Mouse (Mus musculus) intestine, embryonic 16.5 days (tissue): ENCODE results near the gene Cdk18. TPM values are rescaled to one million over a fixed set of nuclear protein-coding genes. Genes with fewer than 3 reads are reported as not detected.

Source experiments
- ATAC-seq: fragments of 200-750 bp; cut with Nextera tagmentation; 2 replicates; pipeline ENCODE4 v1.8.0; 2017; ENCODE audit warnings: moderate TSS enrichment, moderate library complexity
- H3K27ac ChIP-seq: fragments of 300-500 bp; sonication (generic); 2 replicates; pipeline ENCODE4 v1.5.1; 2014; ENCODE audit warnings: mild to moderate bottlenecking, low read length
- H3K27me3 ChIP-seq: fragments of 300-500 bp; sonication (generic); replicated peaks from 2 replicates; pipeline ENCODE4 v1.6.1; 2014; ENCODE audit warnings: low read length, control low read depth, mixed read lengths; ENCODE audit not compliant: control insufficient read depth, insufficient read depth
- H3K36me3 ChIP-seq: fragments of 300-500 bp; sonication (generic); 2 replicates; pipeline ENCODE4 v1.6.1; 2014; ENCODE audit warnings: low read length, control low read depth; ENCODE audit not compliant: control insufficient read depth, insufficient read depth
- H3K4me1 ChIP-seq: fragments of 300-500 bp; sonication (generic); 2 replicates; pipeline ENCODE4 v1.6.1; 2014; ENCODE audit warnings: low read length, control low read depth, mixed read lengths; ENCODE audit not compliant: control insufficient read depth, insufficient read depth
- H3K4me2 ChIP-seq: fragments of 300-500 bp; sonication (generic); 2 replicates; pipeline ENCODE4 v1.6.1; 2014; ENCODE audit warnings: low read depth, low read length, control low read depth
- H3K4me3 ChIP-seq: fragments of 300-500 bp; sonication (generic); 2 replicates; pipeline ENCODE4 v1.5.1; 2014; ENCODE audit warnings: mild to moderate bottlenecking, low read length
- H3K9ac ChIP-seq: fragments of 300-500 bp; sonication (generic); 2 replicates; pipeline ENCODE4 v1.6.1; 2014; ENCODE audit warnings: low read depth, low read length
- H3K9me3 ChIP-seq: fragments of 300-500 bp; sonication (generic); 2 replicates; pipeline ENCODE4 v1.6.1; 2016; ENCODE audit warnings: low read length, control low read depth; ENCODE audit not compliant: control insufficient read depth
- WGBS: fragments of 180-500 bp; shearing (Covaris S2); extraction: QIAGEN DNeasy Blood & Tissue Kit; methylation state at CpG from one replicate; pipeline ENCODE4 v1.1.7; 2014; 5-methylcytosine and 5-hydroxymethylcytosine counted together
- polyA plus RNA-seq: library from polyadenylated mRNA; unstranded; fragments of >200 nt; fragmentation: Nextera tagmentation; extraction: Ambion mirVana; gene quantifications from 2 replicates; pipeline ENCODE4 v1.2.1, GENCODE M21; 2015

Gene Cdk18
- polyA plus RNA-seq, 1 experiment from 2014 or later: 16.9 TPM

DNA sequence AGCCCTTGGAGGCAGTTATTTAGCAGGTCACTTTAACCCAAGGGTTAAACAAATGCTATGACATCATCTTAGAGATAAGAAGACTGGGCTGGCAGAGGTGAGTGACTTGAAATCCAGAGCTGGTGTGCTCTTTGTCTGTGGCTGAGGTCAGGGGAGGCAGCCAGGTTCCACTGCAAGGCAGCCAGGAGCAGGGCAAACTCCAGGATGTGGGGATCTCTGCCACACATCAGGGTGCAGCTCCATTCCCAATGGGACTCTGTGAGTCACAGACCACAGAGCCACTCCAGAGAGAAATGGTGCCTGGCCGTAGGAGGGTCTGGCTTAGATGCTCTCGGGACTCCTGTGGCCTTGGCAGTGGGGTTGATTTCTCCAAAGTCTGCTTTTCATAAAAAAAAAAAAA lies 12.4 kb upstream of the Cdk18 start:
- no peak overlapping the region for H3K4me3 ChIP-seq
- H3K4me1 ChIP-seq: peaks cover 19% of the 10 kb centered on the region
- no peaks in the 10 kb centered on the region for H3K9me3 ChIP-seq
- peak; percentile 21; the same call in 1 of the 2 replicates for ATAC-seq
- WGBS: 36% methylated on average over 2 of the region's 2 CpGs
- H3K27me3 ChIP-seq: no peaks in the 10 kb centered on the region
- H3K9ac ChIP-seq: no peak overlapping the region
- H3K36me3 ChIP-seq: no peaks in the 10 kb centered on the region
- peak overlapping the region; percentile 37; the same call in 1 of the 2 replicates for H3K27ac ChIP-seq
- H3K4me2 ChIP-seq: no peak overlapping the region

DNA sequence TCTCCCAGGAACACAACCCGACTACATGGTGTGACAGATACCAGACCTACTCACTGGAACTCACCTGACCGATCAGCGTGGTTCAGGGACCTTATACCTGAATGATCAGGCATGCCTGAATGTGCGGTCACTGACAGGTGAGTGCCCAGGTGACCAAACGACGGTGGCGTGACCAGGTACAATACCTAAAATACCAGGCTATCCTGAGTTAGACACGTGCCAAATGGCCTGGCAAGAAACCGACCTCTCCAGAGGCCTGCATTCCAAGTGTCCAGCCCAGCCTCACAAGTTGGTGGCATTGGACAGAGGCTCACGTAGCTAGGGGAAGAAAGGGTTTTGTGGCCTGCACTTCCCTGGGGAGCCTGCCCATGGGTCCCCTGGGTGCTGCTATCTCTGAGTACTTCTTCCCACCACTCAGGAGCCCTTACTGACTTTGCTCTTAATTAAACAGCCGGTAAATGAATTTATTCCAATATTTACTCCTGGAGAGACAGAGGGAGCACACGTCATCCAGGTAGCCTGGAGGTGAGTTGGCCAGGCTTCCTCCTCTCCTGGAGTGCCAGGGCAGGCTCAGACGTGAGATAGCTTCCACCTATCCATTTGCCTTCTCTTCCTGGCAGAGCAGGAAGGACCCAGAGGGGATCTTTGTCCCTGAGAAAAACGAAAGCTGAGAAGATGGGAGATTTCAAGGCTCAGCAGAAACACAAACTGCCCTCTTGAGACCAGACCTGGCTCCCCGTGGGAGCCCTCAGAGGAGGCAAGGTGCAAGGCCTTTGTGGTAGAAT lies 11.5 kb upstream of the Cdk18 start:
- peaks cover 19% of the 10 kb centered on the region for H3K4me1 ChIP-seq
- H3K27ac ChIP-seq: peak overlapping the region; percentile 87
- ATAC-seq: no peak; the same call in 1 of the 2 replicates

DNA sequence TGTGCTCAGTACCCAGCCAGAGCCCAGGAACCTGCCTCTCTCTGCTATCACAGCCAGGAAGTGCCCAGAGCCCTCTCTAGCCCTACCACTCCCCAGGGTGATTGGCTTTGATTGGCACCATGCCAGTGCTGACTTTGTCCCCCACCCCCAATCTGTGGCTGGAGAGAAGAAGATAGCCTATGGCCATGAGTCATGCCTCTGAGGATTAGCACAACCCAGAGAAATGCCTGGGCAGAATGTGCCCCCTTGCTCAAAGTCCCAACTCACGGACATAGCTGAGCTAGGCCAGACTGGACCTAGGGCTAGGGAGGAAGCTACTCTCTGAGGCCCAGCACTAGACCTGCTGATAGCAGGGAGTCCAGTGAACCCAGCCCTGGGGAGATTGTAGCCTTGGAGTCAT lies 10.7 kb upstream of the Cdk18 start:
- Histone ChIP-seq H3K9me3 (no peaks in the 10 kb centered on the region), H3K27ac (peak overlapping the region; percentile 87), H3K4me3 (no peak overlapping the region), H3K4me1 (peaks cover 19% of the 10 kb centered on the region), H3K36me3 (no peaks in the 10 kb centered on the region), H3K9ac (peak overlapping the region; percentile 46), H3K4me2 (0 out of 2 replicates have a peak overlapping the region, but pooled peaks have one; percentile 0), H3K27me3 (no peaks in the 10 kb centered on the region)
- 35% methylated on average over 1 of the region's 1 CpGs for WGBS
- ATAC-seq: peak; percentile 93

More for the DNA sequence above, 11.5 kb upstream of the Cdk18 start:
- peak overlapping the region; percentile 46; the same call in 1 of the 2 replicates for H3K9ac ChIP-seq
- no peak overlapping the region for H3K4me2 ChIP-seq
- WGBS: 66% methylated on average over 15 of the region's 15 CpGs
- H3K36me3 ChIP-seq: no peaks in the 10 kb centered on the region
- H3K27me3 ChIP-seq: no peaks in the 10 kb centered on the region
- H3K4me3 ChIP-seq: no peak overlapping the region
- H3K9me3 ChIP-seq: no peaks in the 10 kb centered on the region

DNA sequence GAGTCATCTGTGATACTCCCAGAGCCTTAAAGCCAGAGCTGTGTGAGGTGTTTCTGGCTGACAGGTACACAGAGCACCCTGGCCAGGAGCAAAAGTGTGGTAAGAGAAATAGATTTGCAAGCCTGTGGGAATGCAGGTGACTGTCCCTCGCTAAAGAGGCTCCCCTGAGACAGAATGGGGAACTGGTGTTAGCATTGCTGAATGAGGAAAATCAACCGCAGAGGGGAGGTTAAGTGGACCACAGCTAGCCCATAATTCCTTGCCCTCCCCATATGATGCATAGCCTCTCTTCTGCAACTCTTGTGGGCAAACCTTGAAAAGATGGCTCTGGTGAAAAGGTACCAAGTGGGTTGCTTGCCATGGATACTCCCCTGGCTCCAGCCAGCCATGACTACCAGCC lies 9.9 kb upstream of the Cdk18 start:
- Histone ChIP-seq H3K9ac (no peak overlapping the region), H3K36me3 (no peaks in the 10 kb centered on the region), H3K27ac (peak overlapping the region; percentile 87; the same call in 1 of the 2 replicates), H3K27me3 (no peaks in the 10 kb centered on the region), H3K4me1 (peaks cover 19% of the 10 kb centered on the region), H3K9me3 (no peaks in the 10 kb centered on the region), H3K4me2 (no peak overlapping the region), H3K4me3 (no peak overlapping the region)
- 65% methylated on average over 2 of the region's 2 CpGs for WGBS
- ATAC-seq: no peak

DNA sequence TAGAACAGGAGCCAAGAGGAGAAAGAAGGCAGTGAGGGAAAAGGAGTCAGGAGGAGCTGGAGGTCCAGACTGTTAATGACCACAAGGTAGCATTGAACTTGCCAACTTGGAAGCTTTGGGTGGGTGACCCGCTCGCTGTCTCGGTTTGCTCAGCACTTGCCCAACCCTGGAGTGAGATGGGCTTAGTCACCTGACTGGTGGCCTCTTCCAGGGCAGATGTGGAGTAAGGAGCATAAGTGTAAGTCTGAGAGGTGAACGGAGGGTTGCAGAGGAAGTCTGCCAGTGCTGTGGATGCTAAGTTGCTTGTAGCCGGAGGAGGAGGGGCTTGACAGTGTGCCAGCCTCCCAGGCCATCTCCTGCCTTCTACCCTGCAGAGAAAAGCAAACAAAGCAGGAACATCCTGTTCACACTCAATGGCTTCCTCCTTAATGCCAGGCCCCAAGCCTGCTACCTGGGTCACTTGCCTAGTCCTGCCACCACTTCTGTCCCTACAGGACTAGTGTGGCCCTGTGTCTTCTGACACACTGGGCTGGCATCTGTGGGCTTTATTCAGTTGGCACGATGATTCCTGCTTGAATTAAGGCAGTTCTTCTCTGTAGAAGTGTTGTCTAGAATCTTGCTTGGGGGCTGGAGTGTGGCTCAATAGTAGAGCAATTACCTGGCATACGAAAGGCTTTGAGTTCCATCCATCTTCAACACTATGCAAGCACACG lies 6.6 kb upstream of the Cdk18 start:
- H3K9ac ChIP-seq: no peak overlapping the region
- H3K4me2 ChIP-seq: no peak overlapping the region
- no peak overlapping the region for H3K27ac ChIP-seq
- no peaks in the 10 kb centered on the region for H3K9me3 ChIP-seq
- no peaks in the 10 kb centered on the region for H3K36me3 ChIP-seq
- no peak overlapping the region for H3K4me3 ChIP-seq
- H3K4me1 ChIP-seq: peaks cover 12% of the 10 kb centered on the region
- no peak for ATAC-seq
- no peaks in the 10 kb centered on the region for H3K27me3 ChIP-seq
- 86% methylated on average over 8 of the region's 8 CpGs for WGBS

DNA sequence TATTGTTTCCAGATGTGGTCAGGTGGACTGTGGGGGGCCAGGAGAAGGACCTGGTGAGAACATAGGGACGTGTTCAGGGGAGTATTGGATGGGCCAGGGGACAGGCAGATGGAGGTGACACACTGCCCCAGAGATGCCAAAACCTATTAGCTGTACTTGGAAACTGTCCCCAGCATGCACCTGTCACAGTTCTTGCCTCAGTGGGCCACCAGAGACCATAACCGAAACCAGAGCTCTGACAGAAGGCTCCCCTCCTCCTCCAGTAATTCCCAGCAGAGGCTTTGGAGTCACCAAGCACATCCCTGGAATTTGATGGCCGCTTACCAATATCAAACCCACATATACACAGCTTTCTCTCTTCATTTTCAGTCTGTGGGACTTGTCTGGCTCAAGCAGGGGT lies 5.4 kb upstream of the Cdk18 start:
- peaks cover 3% of the 10 kb centered on the region; the same call in 1 of the 2 replicates for H3K4me1 ChIP-seq
- ATAC-seq: no peak
- no peaks in the 10 kb centered on the region for H3K36me3 ChIP-seq
- no peaks in the 10 kb centered on the region for H3K27me3 ChIP-seq
- no peak overlapping the region for H3K27ac ChIP-seq
- 85% methylated on average over 3 of the region's 3 CpGs for WGBS
- H3K4me3 ChIP-seq: no peak overlapping the region
- no peak overlapping the region for H3K4me2 ChIP-seq
- H3K9me3 ChIP-seq: no peaks in the 10 kb centered on the region
- H3K9ac ChIP-seq: no peak overlapping the region

DNA sequence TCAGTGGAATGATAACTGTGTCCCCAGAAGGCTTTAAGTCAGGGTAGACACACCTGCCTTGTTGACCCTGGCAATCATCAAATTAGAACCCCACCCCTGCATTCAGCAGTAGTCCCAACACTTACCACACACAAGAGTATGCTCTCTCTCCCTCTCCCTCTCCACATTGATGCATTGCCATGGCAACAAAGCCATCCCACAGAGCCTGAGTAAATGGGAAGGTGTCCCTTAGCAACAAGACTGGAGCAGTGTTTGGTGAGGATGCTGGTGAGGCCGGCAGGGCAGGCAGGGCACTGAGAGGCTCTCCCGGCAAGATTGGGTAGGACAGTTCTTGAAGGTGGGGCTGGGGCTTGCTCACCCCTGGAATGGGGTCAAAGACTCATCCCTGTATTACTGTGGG lies 4.7 kb upstream of the Cdk18 start:
- ATAC-seq: no peak
- Histone ChIP-seq H3K4me3 (no peak overlapping the region), H3K4me1 (0 out of 2 replicates have a peak, but pooled peaks cover 5% of the 10 kb centered on the region), H3K9ac (no peak overlapping the region), H3K36me3 (no peaks in the 10 kb centered on the region), H3K4me2 (no peak overlapping the region), H3K9me3 (no peaks in the 10 kb centered on the region), H3K27me3 (no peaks in the 10 kb centered on the region), H3K27ac (no peak overlapping the region)
- 20% methylated on average over 2 of the region's 2 CpGs for WGBS

DNA sequence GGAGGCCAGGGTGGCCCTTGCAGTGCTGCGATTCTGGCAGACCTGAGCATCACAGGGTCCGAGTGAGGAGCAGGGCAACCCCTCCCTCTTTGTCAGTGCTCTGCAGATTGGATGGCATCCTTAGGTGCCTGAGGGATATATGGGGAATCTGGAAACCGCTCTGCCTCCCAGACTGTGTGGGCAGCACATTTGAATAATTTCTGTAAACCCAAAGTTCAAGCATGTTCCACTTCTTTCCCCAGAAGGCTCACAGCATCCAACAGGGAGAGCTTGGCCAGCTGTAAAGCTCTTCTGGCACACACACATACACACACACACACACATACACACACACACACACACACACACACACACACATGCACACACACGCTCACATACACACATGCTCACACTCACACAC lies 4.2 kb upstream of the Cdk18 start:
- ATAC-seq: no peak
- Histone ChIP-seq H3K27me3 (no peaks in the 10 kb centered on the region), H3K9ac (peak overlapping the region; percentile 37; the same call in 1 of the 2 replicates), H3K27ac (no peak overlapping the region), H3K9me3 (no peaks in the 10 kb centered on the region), H3K4me3 (no peak overlapping the region), H3K4me1 (peaks cover 9% of the 10 kb centered on the region; the same call in 1 of the 2 replicates), H3K36me3 (no peaks in the 10 kb centered on the region), H3K4me2 (no peak overlapping the region)
- WGBS: 64% methylated on average over 4 of the region's 4 CpGs

DNA sequence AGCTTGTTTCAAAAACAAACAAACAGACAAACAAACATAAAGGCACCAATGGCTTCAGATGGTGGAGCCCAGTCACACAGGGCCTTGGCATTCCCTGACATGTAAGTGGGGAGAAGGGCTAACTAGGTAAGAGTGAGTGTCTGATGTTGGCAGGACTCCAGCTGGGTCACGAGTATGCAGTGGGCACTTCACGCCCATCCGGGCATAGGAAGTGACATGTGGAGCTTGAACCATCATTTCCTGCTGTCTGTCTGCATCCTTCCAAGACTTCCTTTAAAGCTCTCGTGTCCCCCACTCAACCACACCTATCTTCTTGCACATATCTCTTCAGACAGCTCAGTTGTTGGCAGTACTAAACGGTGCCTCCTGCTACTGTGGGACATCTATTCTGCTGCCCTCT lies 3.6 kb upstream of the Cdk18 start:
- H3K27me3 ChIP-seq: no peaks in the 10 kb centered on the region
- no peak overlapping the region for H3K27ac ChIP-seq
- H3K9me3 ChIP-seq: no peaks in the 10 kb centered on the region
- H3K4me1 ChIP-seq: peaks cover 13% of the 10 kb centered on the region
- no peak overlapping the region for H3K4me2 ChIP-seq
- no peaks in the 10 kb centered on the region for H3K36me3 ChIP-seq
- H3K4me3 ChIP-seq: no peak overlapping the region
- 70% methylated on average over 5 of the region's 5 CpGs for WGBS
- ATAC-seq: no peak
- no peak overlapping the region for H3K9ac ChIP-seq
